In genomic region chr11:87916005-87916404, GRCm38 (mm10) we compare ENCODE assay signal across 28 mouse cellular contexts. TPM values are rescaled to one million over a fixed set of nuclear protein-coding genes. Genes with fewer than 3 reads are reported as not detected.
A peak's percentile ranks its signal among the peaks of the same experiment; 100 is the strongest.
DNase-seq lines count a peak whose midpoint lies in the region; ATAC-seq and TF ChIP-seq lines count a peak whose summit lies in the region.
"Had no signal": no experiment of that assay in that cellular context is flagged by ENCODE, and none has a peak within 500 bp of the region (broad histone marks: within the 10 kb centered on the region; RNA-seq: fewer than 3 reads in every experiment).

No protein-coding gene starts in this region.

- peaks cover 69% of the 10 kb centered on the region for H3K27me3 ChIP-seq in CH12.LX (replicated peaks)
- H3K27me3 ChIP-seq in kidney, embryonic 16.5 days (ENCODE audit: insufficient read depth, low read length): no peaks in the 10 kb centered on the region
- H3K27me3 ChIP-seq: embryonic facial prominence, embryonic 13.5 days; forebrain, embryonic 13.5 days; forebrain, embryonic 15.5 days had no signal

- H3K4me2 ChIP-seq in CH12.LX (ENCODE audit: insufficient read depth, low read depth, poor library complexity, severe bottlenecking): no peak overlapping the region
- no peak overlapping the region for H3K4me2 ChIP-seq in kidney, embryonic 16.5 days (replicated peaks; ENCODE audit: low read depth, low read length)
- H3K4me2 ChIP-seq: embryonic facial prominence, embryonic 13.5 days; embryonic facial prominence, embryonic 15.5 days; forebrain, embryonic 13.5 days; forebrain, embryonic 15.5 days had no signal

- no peak for DNase-seq in CH12.LX (ENCODE audit: extremely low read depth)
- no peak for DNase-seq in ES-E14 (ENCODE audit: low read depth, low spot score)
- DNase-seq in R1 (ENCODE audit: low read depth, low spot score): peak; percentile 29
- no peak for DNase-seq in layer of hippocampus, postnatal 10 days (ENCODE audit: low spot score in 2 of 2)
- DNase-seq: adrenal gland, adult 2 months; adrenal gland, postnatal 10 days; adrenal gland, postnatal 25 days; cerebellum, adult 11 months; cerebellum, adult 18-20 months; cerebellum, adult 8-10 months; cerebellum, adult 9-11 months; cerebellum, postnatal 14 days; cerebellum, postnatal 36 days; embryo, embryonic 11 days; forebrain, postnatal 0 days had no signal

- TF ChIP-seq CTCF in CH12.LX (conservative IDR thresholded peaks at IDR 0.05 in 1 of 2, IDR thresholded peaks at IDR 0.05 in 1 of 2; ENCODE audit: low read depth in 2 of 2, low read length in 2 of 2): no peak

- H3K9ac ChIP-seq in CH12.LX (ENCODE audit: insufficient read depth, low read depth) (no peak overlapping the region), ES-E14 (ENCODE audit: insufficient read depth, low read depth, low read length, poor library complexity, severe bottlenecking) (no peak overlapping the region)
- no peak overlapping the region for H3K9ac ChIP-seq in kidney, embryonic 16.5 days (replicated peaks; ENCODE audit: low read length)
- H3K9ac ChIP-seq: embryonic facial prominence, embryonic 13.5 days; embryonic facial prominence, embryonic 15.5 days; forebrain, embryonic 13.5 days; forebrain, embryonic 15.5 days; forebrain, postnatal 0 days had no signal

- in situ Hi-C loops in CH12.LX (cut with MboI; ENCODE audit: low pct_ligation_motif_present, low pct_unique_long_range_greater_than_20kb, low sequenced_read_pairs) (no loop called here), ES-E14 (cut with MboI; ENCODE audit: low sequenced_read_pairs in 2 of 2, unreplicated experiment in 2 of 2) (no loop called here)

- no peaks in the 10 kb centered on the region for H3K79me2 ChIP-seq in CH12.LX (replicated peaks; ENCODE audit: control insufficient read depth, extremely low read depth, insufficient read depth, poor library complexity, severe bottlenecking)

- H3K4me1 ChIP-seq in CH12.LX (ENCODE audit: control insufficient read depth in 1 of 2, insufficient read depth in 2 of 2) (no peaks in the 10 kb centered on the region), ES-E14 (ENCODE audit: control insufficient read depth in 2 of 2, insufficient read depth in 2 of 2, low read length in 2 of 2, poor library complexity in 1 of 2) (peaks cover 0 to 2% of the 10 kb centered on the region in 2 experiments; a peak in 1 of 4 replicates)
- H3K4me1 ChIP-seq in kidney, embryonic 16.5 days (ENCODE audit: insufficient read depth, low read length): no peaks in the 10 kb centered on the region
- H3K4me1 ChIP-seq: embryonic facial prominence, embryonic 13.5 days; embryonic facial prominence, embryonic 15.5 days; forebrain, embryonic 10.5 days; forebrain, embryonic 13.5 days; forebrain, embryonic 15.5 days had no signal

- ATAC-seq in kidney, embryonic 16.5 days (ENCODE audit: low FRiP score, low TSS enrichment): no peak
- ATAC-seq: forebrain, embryonic 13.5 days; forebrain, embryonic 15.5 days; forebrain, postnatal 0 days; Patski had no signal

- H3K4me3 ChIP-seq in CH12.LX (replicated peaks in 1 of 3; ENCODE audit: low read depth in 2 of 3, low read length in 2 of 3, poor library complexity in 1 of 3): no peak overlapping the region
- H3K4me3 ChIP-seq in ES-E14 (ENCODE audit: insufficient read depth in 1 of 2, low read depth in 1 of 2, low read length in 2 of 2, poor library complexity in 1 of 2, severe bottlenecking in 1 of 2): no peak overlapping the region
- H3K4me3 ChIP-seq in kidney, embryonic 16.5 days (ENCODE audit: low read length): no peak overlapping the region
- H3K4me3 ChIP-seq: embryonic facial prominence, embryonic 13.5 days; embryonic facial prominence, embryonic 15.5 days; erythroblast, embryonic 14.5 days; forebrain, embryonic 10.5 days; forebrain, embryonic 13.5 days; forebrain, embryonic 15.5 days had no signal

- H3K27ac ChIP-seq in CH12.LX (ENCODE audit: insufficient read depth, low read depth): no peak overlapping the region
- no peak overlapping the region for H3K27ac ChIP-seq in ES-E14 (ENCODE audit: insufficient read depth, low read depth, low read length, poor library complexity, severe bottlenecking)
- H3K27ac ChIP-seq in kidney, embryonic 16.5 days (ENCODE audit: low read length): no peak overlapping the region
- H3K27ac ChIP-seq: embryonic facial prominence, embryonic 13.5 days; embryonic facial prominence, embryonic 15.5 days; forebrain, embryonic 10.5 days; forebrain, embryonic 13.5 days; forebrain, embryonic 15.5 days had no signal

- no peak for TF ChIP-seq POLR2A in CH12.LX (IDR thresholded peaks at IDR 0.05; ENCODE audit: low read depth, low read length)

- TF ChIP-seq RAD21 in CH12.LX (IDR thresholded peaks at IDR 0.05; ENCODE audit: low read depth, low read length): no peak

- dilution Hi-C loops in CH12.LX (cut with MboI; ENCODE audit: extremely low pct_ligation_motif_present, extremely low pct_unique_long_range_greater_than_20kb, low sequenced_read_pairs): no loop called here

- H3K9me3 ChIP-seq in CH12.LX (replicated peaks; ENCODE audit: low read length) (no peaks in the 10 kb centered on the region), ES-E14 (ENCODE audit: control insufficient read depth, insufficient read depth, low read depth, low read length) (no peaks in the 10 kb centered on the region)
- no peaks in the 10 kb centered on the region for H3K9me3 ChIP-seq in kidney, embryonic 16.5 days (ENCODE audit: low read length)
- H3K9me3 ChIP-seq: embryonic facial prominence, embryonic 13.5 days; embryonic facial prominence, embryonic 15.5 days; forebrain, embryonic 10.5 days; forebrain, embryonic 13.5 days; forebrain, embryonic 15.5 days had no signal

- no peak for TF ChIP-seq EP300 in CH12.LX (IDR thresholded peaks at IDR 0.05; ENCODE audit: low read length)

- 70% methylated on average over 1 of the region's 1 CpGs for WGBS in kidney, embryonic 16.5 days

- H3K36me3 ChIP-seq in CH12.LX (replicated peaks in 1 of 2; ENCODE audit: control insufficient read depth in 1 of 2, insufficient read depth in 1 of 2, low read length in 1 of 2) (no peaks in the 10 kb centered on the region), ES-E14 (ENCODE audit: control insufficient read depth, insufficient read depth, low read length, poor library complexity, severe bottlenecking) (no peaks in the 10 kb centered on the region)
- H3K36me3 ChIP-seq in kidney, embryonic 16.5 days (ENCODE audit: insufficient read depth, low read length): no peaks in the 10 kb centered on the region
- H3K36me3 ChIP-seq: embryonic facial prominence, embryonic 13.5 days; embryonic facial prominence, embryonic 15.5 days; forebrain, embryonic 10.5 days; forebrain, embryonic 15.5 days had no signal

TF ChIP-seq in CH12.LX, 34 proteins besides CTCF, POLR2A, EP300 and RAD21:
- TF ChIP-seq MYC (IDR thresholded peaks at IDR 0.05; ENCODE audit: low read depth, low read length): no peak
- TF ChIP-seq GABPA (IDR thresholded peaks at IDR 0.05; ENCODE audit: insufficient replicate concordance, low read depth, low read length): no peak
- TF ChIP-seq MAFK (IDR thresholded peaks at IDR 0.05; ENCODE audit: insufficient replicate concordance, low read length): peak; percentile 86

TF ChIP-seq in ES-E14, 5 proteins besides CTCF, POLR2A, EP300 and RAD21:
- TF ChIP-seq MAFK (IDR thresholded peaks at IDR 0.05; ENCODE audit: insufficient read depth, low read depth, low read length): peak; percentile 85
- no peak for TF ChIP-seq CHD2 (IDR thresholded peaks at IDR 0.05; ENCODE audit: low read depth, low read length)
TF ChIP-seq in ES-E14: peak in this region for 1.

RNA-seq across cellular contexts. Expression of gene Olfr464, which starts 4.8 kb away (rescaled TPM):
- total RNA-seq in CH12.LX (2012; rRNA removed) (not detected in 2 replicates), CH12.LX (2014; rRNA removed) (not detected in 2 replicates), ES-E14 (2012; rRNA removed) (not detected in 2 replicates)
- polyA plus RNA-seq in CH12.LX (2012; ENCODE audit: insufficient read length, low read depth): not detected in 2 replicates
- polyA plus RNA-seq in kidney, embryonic 16.5 days (2015; fragmentation: Nextera tagmentation; extraction: Ambion mirVana): not detected in 2 replicates
- total RNA-seq in layer of hippocampus, postnatal 10 days (2021): not detected
- total RNA-seq: adrenal gland, adult 2 months; adrenal gland, postnatal 10 days; adrenal gland, postnatal 25 days; adrenal gland, postnatal 4 days; common myeloid progenitor, adult 5-6 weeks; forebrain, postnatal 0 days had no signal
- polyA plus RNA-seq: adrenal gland, adult 2 months; C2C12; embryonic facial prominence, embryonic 11.5 days; embryonic facial prominence, embryonic 13.5 days; erythroblast, embryonic 14.5 days; forebrain, embryonic 10.5 days; forebrain, embryonic 13.5 days; forebrain, embryonic 15.5 days; Patski had no signal

RNA-seq across cellular contexts. Expression of gene Olfr463, which starts 18.8 kb away (rescaled TPM):
- not detected in 2 replicates for total RNA-seq in CH12.LX (2012; rRNA removed)
- total RNA-seq in CH12.LX (2014; rRNA removed): not detected in 2 replicates
- polyA plus RNA-seq in CH12.LX (2012; ENCODE audit: insufficient read length, low read depth): not detected in 2 replicates
- not detected in 2 replicates for total RNA-seq in ES-E14 (2012; rRNA removed)
- not detected in 2 replicates for polyA plus RNA-seq in kidney, embryonic 16.5 days (2015; fragmentation: Nextera tagmentation; extraction: Ambion mirVana)
- not detected for total RNA-seq in layer of hippocampus, postnatal 10 days (2021)
- total RNA-seq: adrenal gland, adult 2 months; adrenal gland, postnatal 10 days; adrenal gland, postnatal 25 days; adrenal gland, postnatal 4 days; common myeloid progenitor, adult 5-6 weeks; forebrain, postnatal 0 days had no signal
- polyA plus RNA-seq: adrenal gland, adult 2 months; C2C12; embryonic facial prominence, embryonic 11.5 days; embryonic facial prominence, embryonic 13.5 days; embryonic facial prominence, embryonic 15.5 days; erythroblast, embryonic 14.5 days; forebrain, embryonic 10.5 days; forebrain, embryonic 13.5 days; forebrain, embryonic 15.5 days; forebrain, postnatal 0 days; Patski had no signal

RNA-seq across cellular contexts. Expression of gene Olfr462, which starts 23.9 kb away (rescaled TPM):
- total RNA-seq in CH12.LX (2012; rRNA removed) (0.17 and 0.34 TPM in 2 replicates), CH12.LX (2014; rRNA removed) (not detected in 2 replicates), ES-E14 (2012; rRNA removed) (not detected in 2 replicates)
- polyA plus RNA-seq in CH12.LX (2012; ENCODE audit: insufficient read length, low read depth): not detected in 2 replicates
- polyA plus RNA-seq in kidney, embryonic 16.5 days (2015; fragmentation: Nextera tagmentation; extraction: Ambion mirVana): not detected in 2 replicates
- total RNA-seq in layer of hippocampus, postnatal 10 days (2021): not detected
- total RNA-seq: adrenal gland, adult 2 months; adrenal gland, postnatal 10 days; adrenal gland, postnatal 25 days; adrenal gland, postnatal 4 days; common myeloid progenitor, adult 5-6 weeks; forebrain, postnatal 0 days had no signal
- polyA plus RNA-seq: adrenal gland, adult 2 months; brain, embryonic 14.5 days; C2C12; embryonic facial prominence, embryonic 11.5 days; embryonic facial prominence, embryonic 13.5 days; embryonic facial prominence, embryonic 15.5 days; erythroblast, embryonic 14.5 days; forebrain, embryonic 10.5 days; forebrain, embryonic 13.5 days; forebrain, embryonic 15.5 days; forebrain, postnatal 0 days; Patski had no signal

RNA-seq across cellular contexts. Expression of gene Epx, which starts 40.7 kb away (rescaled TPM):
- total RNA-seq in CH12.LX (2012; rRNA removed): not detected in 2 replicates
- not detected in 2 replicates for total RNA-seq in CH12.LX (2014; rRNA removed)
- 0.10 TPM in 1 of 2 replicates, not detected in the other for polyA plus RNA-seq in CH12.LX (2012; ENCODE audit: insufficient read length, low read depth)
- 0.31 and 0.53 TPM in 2 replicates for total RNA-seq in ES-E14 (2012; rRNA removed)
- polyA plus RNA-seq in kidney, embryonic 16.5 days (2015; fragmentation: Nextera tagmentation; extraction: Ambion mirVana): 0.39 and 0.64 TPM in 2 replicates
- under 1 TPM; 0.25 to 0.96 TPM for total RNA-seq in layer of hippocampus, postnatal 10 days (2021)
- total RNA-seq: adrenal gland, adult 2 months; adrenal gland, postnatal 25 days had no signal
- polyA plus RNA-seq: adrenal gland, adult 2 months; C2C12; forebrain, embryonic 10.5 days; forebrain, embryonic 13.5 days; Patski had no signal
